Mouse (Mus musculus): ENCODE results near the gene Hes3. TPM values are rescaled to one million over a fixed set of nuclear protein-coding genes. Genes with fewer than 3 reads are reported as not detected.

Hes3 gene
- polyA plus RNA-seq, 1 experiment from 2014 or later, result not detected

DNA sequence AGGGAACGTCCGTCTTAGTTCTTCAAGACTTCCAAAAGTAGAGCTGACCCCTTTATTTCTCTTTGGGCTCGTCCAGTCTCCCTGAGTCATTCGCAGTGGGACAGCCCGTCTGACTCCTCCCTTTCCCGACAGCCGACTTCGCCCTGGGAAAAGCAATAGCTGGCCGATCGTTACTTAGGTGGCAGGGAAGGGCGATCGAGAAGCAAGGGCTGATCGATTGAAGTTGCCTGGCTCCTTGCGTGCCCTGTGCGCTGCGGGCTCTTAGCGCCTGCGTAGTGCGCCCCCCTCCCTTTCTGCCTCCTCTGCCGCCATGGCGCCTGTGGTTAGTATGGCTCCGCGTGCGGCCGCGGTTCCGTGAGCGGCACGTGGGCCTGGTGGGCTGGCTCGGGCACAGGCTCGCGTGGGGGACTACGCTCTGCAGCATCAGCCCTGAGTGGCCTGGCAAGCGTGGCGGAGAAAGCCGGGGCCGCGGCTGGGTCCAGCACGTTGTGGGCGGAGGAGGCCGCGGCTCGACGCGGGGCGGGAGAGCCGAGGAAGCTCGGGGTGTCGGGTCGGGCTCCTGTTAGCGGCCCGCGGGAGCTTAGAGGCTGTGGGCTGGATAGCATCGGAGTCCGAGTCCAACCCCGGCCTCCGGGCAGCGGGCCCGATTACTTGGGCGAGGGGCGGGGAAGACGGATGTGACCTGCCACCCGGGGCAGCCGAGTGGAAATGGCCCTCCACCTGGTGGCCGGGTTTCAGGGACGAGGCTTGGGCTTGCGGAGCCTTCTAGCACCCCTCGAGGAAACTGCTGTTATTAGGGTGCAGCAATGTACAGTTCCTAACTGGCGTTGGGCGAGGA is 34.3 kb upstream of the Hes3 start, which contains the start of gene Rpl22:
Gene Rpl22, plus strand, starts transcription at position 169 of the 838 bp plus-strand sequence.
- under 1% methylated on average over 70 of the region's 70 CpGs for WGBS
- Histone ChIP-seq H3K4me2 (replicated peaks; ENCODE audit: low read depth, low read length) (peak within 1 kb of the TSS; percentile 95), H3K9me3 (ENCODE audit: low read length) (no peaks in the 10 kb centered on the region), H3K27me3 (ENCODE audit: insufficient read depth, low read length) (no peaks in the 10 kb centered on the region), H3K4me3 (ENCODE audit: low read length) (peak within 1 kb of the TSS; percentile 90), H3K36me3 (ENCODE audit: insufficient read depth, low read length) (peaks cover 24% of the 10 kb centered on the region), H3K9ac (replicated peaks; ENCODE audit: low read length) (peak within 1 kb of the TSS; percentile 87), H3K4me1 (ENCODE audit: insufficient read depth, low read length) (peaks cover 19% of the 10 kb centered on the region), H3K27ac (ENCODE audit: low read length) (peak within 1 kb of the TSS; percentile 75)
- ATAC-seq (ENCODE audit: low FRiP score, low TSS enrichment), result peak; percentile 96

DNA sequence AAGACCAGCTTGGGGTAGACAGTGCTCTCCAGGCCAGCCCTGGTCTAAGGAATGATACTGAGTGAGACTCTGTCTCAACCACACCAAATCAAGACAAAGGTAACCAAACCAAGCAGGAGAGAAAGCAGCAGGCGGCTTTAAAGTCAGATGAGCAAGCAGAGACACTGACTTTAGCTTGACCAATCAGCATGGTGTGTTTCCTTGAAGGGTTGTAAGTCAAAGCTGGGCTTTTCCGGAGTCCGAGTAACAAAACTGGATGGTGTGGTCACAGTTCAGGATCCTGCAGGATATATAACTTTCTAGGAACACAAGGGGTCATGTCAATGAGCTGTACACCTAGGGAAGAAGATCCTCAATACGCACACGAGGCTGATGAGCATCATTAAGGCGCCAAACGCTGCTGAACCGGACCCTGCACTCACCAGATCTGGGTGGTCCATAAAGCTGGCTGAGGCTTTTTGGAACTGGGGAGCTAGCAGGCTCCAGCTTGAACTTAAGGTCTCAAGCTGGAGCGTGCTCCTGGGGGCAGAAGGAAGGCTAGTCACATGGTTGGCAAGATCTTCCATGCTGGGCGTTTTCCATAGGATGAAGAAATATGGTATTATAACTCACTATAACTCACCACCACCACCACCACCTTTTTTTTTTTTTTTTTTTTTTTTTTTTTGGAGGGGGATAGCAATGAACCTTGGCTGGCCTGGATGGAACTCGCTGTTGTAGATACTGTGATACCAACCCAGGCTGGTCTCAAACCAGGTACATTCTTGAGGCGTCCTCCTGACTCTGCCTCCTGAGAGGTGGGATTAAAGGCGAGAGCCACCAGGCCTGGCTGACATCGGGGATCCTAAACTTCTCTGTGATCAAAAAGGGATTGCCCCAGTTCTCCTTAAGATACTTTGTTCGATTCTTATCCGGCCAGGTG is 33.4 kb upstream of the Hes3 start:
- H3K4me2 ChIP-seq (replicated peaks; ENCODE audit: low read depth, low read length), result peak overlapping the region; percentile 44
- WGBS, result 54% methylated on average over 16 of the region's 16 CpGs
- no peaks in the 10 kb centered on the region for H3K9me3 ChIP-seq (ENCODE audit: low read length)
- H3K27ac ChIP-seq (ENCODE audit: low read length), result no peak overlapping the region
- H3K4me3 ChIP-seq (ENCODE audit: low read length), result peak overlapping the region; percentile 90
- peaks cover 19% of the 10 kb centered on the region for H3K4me1 ChIP-seq (ENCODE audit: insufficient read depth, low read length)
- peak overlapping the region; percentile 45 for H3K9ac ChIP-seq (replicated peaks; ENCODE audit: low read length)
- H3K36me3 ChIP-seq (ENCODE audit: insufficient read depth, low read length), result peaks cover 15% of the 10 kb centered on the region
- no peaks in the 10 kb centered on the region for H3K27me3 ChIP-seq (ENCODE audit: insufficient read depth, low read length)
- ATAC-seq (ENCODE audit: low FRiP score, low TSS enrichment), result peak; percentile 37

DNA sequence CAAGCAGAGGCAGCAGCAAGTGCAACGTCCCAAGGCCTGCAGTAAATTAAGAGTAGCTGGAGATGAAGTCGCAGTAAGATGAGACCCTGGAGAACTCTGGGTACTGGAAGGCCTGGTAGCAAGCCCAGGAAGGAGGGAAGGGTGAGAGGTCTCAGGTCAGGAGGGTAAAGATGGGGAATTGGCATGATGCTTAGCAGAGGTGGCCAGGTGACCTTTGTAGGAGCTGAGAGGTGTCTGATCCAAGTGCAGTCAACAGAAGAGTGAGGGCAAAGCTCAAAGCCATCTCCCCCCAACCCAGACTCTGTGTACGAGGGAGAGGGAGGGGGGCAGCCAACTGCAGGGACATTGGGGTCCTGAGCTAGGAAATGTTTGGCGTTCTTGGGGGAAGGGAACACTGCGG is 30.0 kb upstream of the Hes3 start:
- no peak overlapping the region for H3K27ac ChIP-seq (ENCODE audit: low read length)
- H3K27me3 ChIP-seq (ENCODE audit: insufficient read depth, low read length), result peaks cover 15% of the 10 kb centered on the region
- H3K4me3 ChIP-seq (ENCODE audit: low read length), result no peak overlapping the region
- WGBS, result 37% methylated on average over 5 of the region's 5 CpGs
- no peaks in the 10 kb centered on the region for H3K36me3 ChIP-seq (ENCODE audit: insufficient read depth, low read length)
- H3K9ac ChIP-seq (replicated peaks; ENCODE audit: low read length), result no peak overlapping the region
- H3K4me1 ChIP-seq (ENCODE audit: insufficient read depth, low read length), result peaks cover 12% of the 10 kb centered on the region
- no peak for ATAC-seq (ENCODE audit: low FRiP score, low TSS enrichment)
- no peaks in the 10 kb centered on the region for H3K9me3 ChIP-seq (ENCODE audit: low read length)
- no peak overlapping the region for H3K4me2 ChIP-seq (replicated peaks; ENCODE audit: low read depth, low read length)

DNA sequence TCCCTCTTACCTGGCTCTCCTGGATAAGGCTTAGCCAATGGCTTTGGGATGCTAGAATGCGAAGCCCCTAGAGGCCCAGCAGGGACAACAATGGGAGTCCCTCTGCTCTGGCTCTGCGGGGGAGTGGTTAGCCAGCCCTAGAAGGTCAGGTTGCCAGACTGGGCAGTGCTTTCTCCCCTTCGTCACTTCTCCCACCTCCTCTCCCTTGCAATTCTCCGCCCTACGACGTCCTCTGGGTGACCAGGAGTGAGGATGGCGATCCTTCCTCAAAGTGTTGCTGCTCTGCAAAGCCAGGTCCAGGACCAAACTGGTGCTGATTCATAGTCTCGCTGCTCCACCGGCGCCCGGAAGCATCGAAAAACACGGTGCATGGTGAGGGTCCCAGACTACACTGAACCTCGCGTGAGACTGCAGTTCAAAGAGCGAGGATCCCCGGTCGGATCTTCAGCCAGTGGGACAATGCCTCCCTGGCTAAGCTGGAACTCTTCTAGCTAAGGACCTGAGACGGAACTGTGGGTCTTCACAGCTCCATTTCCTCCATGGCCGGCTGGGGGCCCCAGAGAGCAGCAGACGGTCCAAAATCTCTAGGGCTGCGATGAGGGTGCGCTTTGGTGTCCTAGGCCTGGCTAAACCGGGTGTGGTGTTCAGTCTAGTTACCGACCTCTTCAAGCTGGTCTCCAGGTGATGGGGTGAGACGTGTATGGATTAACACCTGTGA is 27.2 kb upstream of the Hes3 start, which contains the start of gene Rnf207:
Gene Rnf207, minus strand, starts transcription at position 477 of the 718 bp plus-strand sequence.
- peak; percentile 5; the same call in 1 of the 2 replicates for ATAC-seq (ENCODE audit: low FRiP score, low TSS enrichment)
- H3K4me3 ChIP-seq (ENCODE audit: low read length), result peak within 1 kb of the TSS; percentile 33
- WGBS, result 5% methylated on average over 26 of the region's 26 CpGs
- no peak within 1 kb of the TSS for H3K27ac ChIP-seq (ENCODE audit: low read length)
- H3K36me3 ChIP-seq (ENCODE audit: insufficient read depth, low read length), result no peaks in the 10 kb centered on the region
- no peaks in the 10 kb centered on the region for H3K9me3 ChIP-seq (ENCODE audit: low read length)
- H3K4me2 ChIP-seq (replicated peaks; ENCODE audit: low read depth, low read length), result peak within 1 kb of the TSS; percentile 57
- peak within 1 kb of the TSS; percentile 61 for H3K9ac ChIP-seq (replicated peaks; ENCODE audit: low read length)
- H3K4me1 ChIP-seq (ENCODE audit: insufficient read depth, low read length), result peaks cover 26% of the 10 kb centered on the region
- peaks cover 43% of the 10 kb centered on the region for H3K27me3 ChIP-seq (ENCODE audit: insufficient read depth, low read length)

DNA sequence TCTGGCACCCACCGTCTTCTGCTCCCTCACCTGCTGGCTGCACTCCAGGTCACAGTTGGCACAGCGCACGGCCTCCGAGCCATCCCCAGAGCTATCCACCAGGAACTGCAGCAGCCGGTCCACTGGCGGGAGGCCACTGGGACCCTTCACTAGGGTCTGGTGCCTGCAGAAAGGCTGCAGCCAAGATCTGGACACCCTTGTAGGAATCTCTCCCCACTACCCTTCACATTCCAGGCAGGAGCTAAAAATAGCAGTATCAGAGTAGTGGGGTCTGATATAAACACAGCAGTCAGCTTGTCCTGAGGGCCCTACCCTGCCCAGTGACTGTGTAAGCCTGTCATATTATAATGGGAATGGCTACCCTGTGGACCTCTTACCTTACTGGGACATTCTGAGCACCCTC is 26.2 kb upstream of the Hes3 start:
- no peak overlapping the region for H3K27ac ChIP-seq (ENCODE audit: low read length)
- no peak for ATAC-seq (ENCODE audit: low FRiP score, low TSS enrichment)
- H3K27me3 ChIP-seq (ENCODE audit: insufficient read depth, low read length), result peaks cover 52% of the 10 kb centered on the region
- no peaks in the 10 kb centered on the region for H3K36me3 ChIP-seq (ENCODE audit: insufficient read depth, low read length)
- peaks cover 34% of the 10 kb centered on the region for H3K4me1 ChIP-seq (ENCODE audit: insufficient read depth, low read length)
- WGBS, result 87% methylated on average over 6 of the region's 6 CpGs
- H3K9me3 ChIP-seq (ENCODE audit: low read length), result no peaks in the 10 kb centered on the region
- H3K4me2 ChIP-seq (replicated peaks; ENCODE audit: low read depth, low read length), result no peak overlapping the region
- no peak overlapping the region for H3K4me3 ChIP-seq (ENCODE audit: low read length)
- no peak overlapping the region for H3K9ac ChIP-seq (replicated peaks; ENCODE audit: low read length)

DNA sequence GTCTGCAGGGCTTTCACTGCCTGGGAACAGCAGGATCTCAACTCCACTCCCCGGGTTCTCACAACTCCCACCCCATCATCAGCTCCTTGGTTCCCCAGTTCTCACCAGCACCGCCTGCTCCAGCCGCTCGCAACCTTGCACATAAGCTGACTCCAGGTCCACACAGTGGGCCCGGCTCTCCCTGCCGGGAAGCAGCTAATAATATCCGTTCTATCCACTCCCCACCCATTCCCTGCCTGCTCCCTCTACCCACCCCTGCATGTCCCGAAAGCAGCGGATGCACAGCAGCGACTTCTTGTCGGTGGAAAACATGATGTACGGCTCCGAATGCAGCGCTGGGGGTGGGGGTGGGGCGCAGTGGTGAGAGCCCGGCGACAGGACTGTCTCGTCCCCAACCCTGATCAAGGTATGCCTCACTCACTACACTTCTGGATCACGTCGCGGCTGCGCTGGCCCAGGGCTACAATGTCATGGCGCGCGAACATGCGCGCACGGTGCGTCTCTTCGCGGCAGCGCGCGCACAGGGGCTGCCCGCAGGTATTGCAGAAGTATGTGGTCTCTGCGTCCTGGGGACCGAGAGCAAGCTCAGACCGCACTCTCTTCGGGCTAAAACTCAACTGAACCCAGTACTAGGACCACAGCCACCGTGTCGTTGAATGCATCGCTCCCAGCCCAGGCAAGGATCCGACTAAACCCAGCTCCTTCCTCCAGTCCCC is 24.2 kb upstream of the Hes3 start:
- H3K36me3 ChIP-seq (ENCODE audit: insufficient read depth, low read length), result no peaks in the 10 kb centered on the region
- peaks cover 72% of the 10 kb centered on the region for H3K27me3 ChIP-seq (ENCODE audit: insufficient read depth, low read length)
- H3K9ac ChIP-seq (replicated peaks; ENCODE audit: low read length), result peak overlapping the region; percentile 48; the same call in 1 of the 2 replicates
- peak overlapping the region; percentile 39 for H3K4me3 ChIP-seq (ENCODE audit: low read length)
- ATAC-seq (ENCODE audit: low FRiP score, low TSS enrichment), result no peak
- under 1% methylated on average over 43 of the region's 43 CpGs for WGBS
- H3K9me3 ChIP-seq (ENCODE audit: low read length), result no peaks in the 10 kb centered on the region
- peaks cover 41% of the 10 kb centered on the region for H3K4me1 ChIP-seq (ENCODE audit: insufficient read depth, low read length)
- no peak overlapping the region for H3K27ac ChIP-seq (ENCODE audit: low read length)
- peak overlapping the region; percentile 62 for H3K4me2 ChIP-seq (replicated peaks; ENCODE audit: low read depth, low read length)

DNA sequence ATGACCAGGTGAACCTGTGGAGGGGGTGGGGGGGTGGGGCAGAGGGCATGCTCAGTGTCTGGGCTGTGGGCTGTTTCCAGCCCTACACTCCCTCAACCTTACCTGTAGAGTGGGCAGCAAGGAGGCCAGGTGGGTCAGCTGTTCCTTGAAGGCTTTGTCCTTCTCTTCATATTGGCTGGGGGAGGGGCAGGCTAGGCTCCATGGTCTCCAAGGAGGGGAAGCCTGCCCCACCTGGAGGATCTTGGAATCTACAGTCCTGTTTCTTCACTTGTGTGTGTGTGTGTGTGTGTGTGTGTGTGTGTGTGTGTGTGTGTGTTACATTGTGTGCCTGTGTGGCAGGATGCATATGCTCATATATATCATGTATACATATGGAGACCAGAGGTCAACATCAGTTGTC is 22.5 kb upstream of the Hes3 start:
- Histone ChIP-seq H3K4me1 (ENCODE audit: insufficient read depth, low read length) (peaks cover 39% of the 10 kb centered on the region), H3K27ac (ENCODE audit: low read length) (no peak overlapping the region), H3K4me3 (ENCODE audit: low read length) (no peak overlapping the region; the same call in 1 of the 2 replicates), H3K36me3 (ENCODE audit: insufficient read depth, low read length) (no peaks in the 10 kb centered on the region), H3K4me2 (replicated peaks; ENCODE audit: low read depth, low read length) (peak overlapping the region; percentile 64), H3K9me3 (ENCODE audit: low read length) (no peaks in the 10 kb centered on the region), H3K9ac (replicated peaks; ENCODE audit: low read length) (no peak overlapping the region), H3K27me3 (ENCODE audit: insufficient read depth, low read length) (peaks cover 75% of the 10 kb centered on the region)
- peak; percentile 13; the same call in 1 of the 2 replicates for ATAC-seq (ENCODE audit: low FRiP score, low TSS enrichment)

DNA sequence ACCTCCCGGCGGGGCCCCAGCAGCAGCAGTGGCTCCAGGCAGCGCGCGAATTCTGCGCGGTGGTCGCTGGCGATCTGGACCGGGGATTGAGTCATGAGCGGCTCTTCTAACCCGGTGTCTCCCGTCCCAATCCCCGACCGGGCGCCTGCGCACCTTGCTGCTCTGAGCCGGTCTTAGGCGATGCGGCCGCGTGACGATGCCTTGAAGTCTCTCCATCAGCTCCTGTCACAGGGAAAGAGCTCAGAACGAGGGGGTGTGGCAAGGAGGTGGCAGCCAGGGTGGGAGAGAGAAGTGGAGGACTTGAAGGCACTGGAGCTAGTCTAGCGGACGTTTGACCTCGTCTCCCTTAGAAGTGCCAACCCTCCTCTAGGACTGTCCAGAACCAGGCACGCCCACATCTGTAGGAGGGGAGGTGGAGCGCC is 21.8 kb upstream of the Hes3 start:
- H3K27me3 ChIP-seq (ENCODE audit: insufficient read depth, low read length), result peaks cover 75% of the 10 kb centered on the region
- H3K9me3 ChIP-seq (ENCODE audit: low read length), result no peaks in the 10 kb centered on the region
- ATAC-seq (ENCODE audit: low FRiP score, low TSS enrichment), result peak; percentile 69
- H3K4me2 ChIP-seq (replicated peaks; ENCODE audit: low read depth, low read length), result peak overlapping the region; percentile 64
- peak overlapping the region; percentile 48 for H3K9ac ChIP-seq (replicated peaks; ENCODE audit: low read length)
- H3K36me3 ChIP-seq (ENCODE audit: insufficient read depth, low read length), result no peaks in the 10 kb centered on the region
- peak overlapping the region; percentile 42 for H3K4me3 ChIP-seq (ENCODE audit: low read length)
- no peak overlapping the region for H3K27ac ChIP-seq (ENCODE audit: low read length)
- peaks cover 32% of the 10 kb centered on the region for H3K4me1 ChIP-seq (ENCODE audit: insufficient read depth, low read length)
- WGBS, result under 1% methylated on average over 29 of the region's 29 CpGs

DNA sequence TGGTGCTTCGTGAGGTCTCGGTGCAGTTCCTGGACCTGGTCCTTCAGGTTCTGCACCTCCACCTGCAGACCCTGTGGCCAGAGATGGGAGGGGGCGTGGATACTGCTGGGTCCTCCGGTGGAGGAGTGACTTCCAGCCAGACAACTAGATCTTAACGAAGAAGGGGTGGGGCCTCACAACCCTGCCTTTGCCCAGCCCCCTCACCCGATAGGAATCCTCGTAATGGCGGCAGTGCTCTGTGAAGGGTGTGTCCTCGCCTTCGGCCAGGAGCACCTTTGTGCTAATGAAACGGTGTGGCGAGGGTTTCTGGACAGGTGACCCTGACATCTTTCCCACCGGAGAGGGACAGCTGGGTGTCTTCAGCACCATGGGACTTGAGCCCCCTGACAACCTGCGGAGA is 20.7 kb upstream of the Hes3 start:
- Histone ChIP-seq H3K27ac (ENCODE audit: low read length) (no peak overlapping the region), H3K36me3 (ENCODE audit: insufficient read depth, low read length) (no peaks in the 10 kb centered on the region), H3K27me3 (ENCODE audit: insufficient read depth, low read length) (peaks cover 67% of the 10 kb centered on the region), H3K4me2 (replicated peaks; ENCODE audit: low read depth, low read length) (peak overlapping the region; percentile 64), H3K9me3 (ENCODE audit: low read length) (no peaks in the 10 kb centered on the region), H3K9ac (replicated peaks; ENCODE audit: low read length) (no peak overlapping the region), H3K4me3 (ENCODE audit: low read length) (peak overlapping the region; percentile 42), H3K4me1 (ENCODE audit: insufficient read depth, low read length) (peaks cover 30% of the 10 kb centered on the region)
- no peak for ATAC-seq (ENCODE audit: low FRiP score, low TSS enrichment)
- WGBS, result 3% methylated on average over 14 of the region's 14 CpGs
